9 mouse cellular contexts compared by ENCODE assay signal in genomic region chr3:51156386-51157290, GRCm38 (mm10).
DNase-seq lines count a peak whose midpoint lies in the region; ATAC-seq and TF ChIP-seq lines count a peak whose summit lies in the region.
"Had no signal": no experiment of that assay in that cellular context is flagged by ENCODE, and none has a peak within 500 bp of the region (broad histone marks: within the 10 kb centered on the region; RNA-seq: fewer than 3 reads in every experiment).

No protein-coding gene starts in this region.

- H3K27ac ChIP-seq in ES-Bruce4 (ENCODE audit: insufficient read depth, low read length), result no peak overlapping the region
- no peak overlapping the region for H3K27ac ChIP-seq in heart, embryonic 12.5 days (ENCODE audit: poor library complexity, severe bottlenecking)
- no peak overlapping the region for H3K27ac ChIP-seq in kidney, postnatal 0 days
- H3K27ac ChIP-seq in liver, adult 2 months (replicated peaks; ENCODE audit: insufficient read depth, low read depth, low read length), result peak overlapping the region; percentile 74
- no peak overlapping the region for H3K27ac ChIP-seq in neural tube, embryonic 11.5 days (ENCODE audit: low read depth, low read length)
- H3K27ac ChIP-seq: limb, embryonic 12.5 days had no signal

- no peak for TF ChIP-seq POLR2A in ES-Bruce4 (IDR thresholded peaks at IDR 0.05; ENCODE audit: insufficient read depth, low read length)
- no peak for TF ChIP-seq POLR2A in liver, adult 2 months (IDR thresholded peaks at IDR 0.05; ENCODE audit: extremely low read depth, insufficient read depth, low read length)

- H3K4me3 ChIP-seq in ES-Bruce4 (ENCODE audit: low read depth, low read length), result no peak overlapping the region
- no peak overlapping the region for H3K4me3 ChIP-seq in heart, embryonic 12.5 days
- no peak overlapping the region for H3K4me3 ChIP-seq in kidney, postnatal 0 days (replicated peaks; ENCODE audit: low read depth, low read length)
- H3K4me3 ChIP-seq in liver, adult 2 months (ENCODE audit: insufficient read depth, low read depth, low read length), result no peak overlapping the region
- H3K4me3 ChIP-seq in neural tube, embryonic 11.5 days (ENCODE audit: low read depth, low read length), result no peak overlapping the region
- H3K4me3 ChIP-seq: limb, embryonic 12.5 days had no signal

- H3K4me2 ChIP-seq in heart, embryonic 12.5 days, result peak overlapping the region; percentile 49
- H3K4me2 ChIP-seq in kidney, postnatal 0 days (ENCODE audit: low read length), result no peak overlapping the region
- H3K4me2 ChIP-seq in neural tube, embryonic 11.5 days (ENCODE audit: low read depth), result no peak overlapping the region
- H3K4me2 ChIP-seq: limb, embryonic 12.5 days had no signal

- no peaks in the 10 kb centered on the region for H3K36me3 ChIP-seq in ES-Bruce4 (ENCODE audit: control insufficient read depth, insufficient read depth, low read length, poor library complexity, severe bottlenecking)
- H3K36me3 ChIP-seq in heart, embryonic 12.5 days, result no peaks in the 10 kb centered on the region
- H3K36me3 ChIP-seq in kidney, postnatal 0 days (ENCODE audit: insufficient read depth, low read length), result no peaks in the 10 kb centered on the region
- H3K36me3 ChIP-seq in liver, adult 2 months (ENCODE audit: control insufficient read depth, insufficient read depth, low read length), result no peaks in the 10 kb centered on the region
- H3K36me3 ChIP-seq in neural tube, embryonic 11.5 days (ENCODE audit: control insufficient read depth, insufficient read depth, low read length), result no peaks in the 10 kb centered on the region
- H3K36me3 ChIP-seq: limb, embryonic 12.5 days had no signal

- DNase-seq in c-Kit-negative CD71-positive TER-119-positive erythroid progenitor cells, embryonic 14.5 days (ENCODE audit: low read depth, low spot score), result peak; percentile 78
- peak; percentile 66 for DNase-seq in kidney, postnatal 0 days (ENCODE audit: low spot score)
- DNase-seq in liver, adult 2 months (ENCODE audit: extremely low read depth, low read depth, low spot score), result peak; percentile 98
- peak; percentile 64 for DNase-seq in neural tube, embryonic 11.5 days (ENCODE audit: low spot score)
- DNase-seq in urinary bladder, postnatal 36 days (ENCODE audit: low spot score in 2 of 2), result peak; percentile 16 to 66

- no peaks in the 10 kb centered on the region for H3K9me3 ChIP-seq in ES-Bruce4 (replicated peaks; ENCODE audit: control insufficient read depth, insufficient read depth, low read length, poor library complexity, severe bottlenecking)
- no peaks in the 10 kb centered on the region for H3K9me3 ChIP-seq in heart, embryonic 12.5 days (replicated peaks)
- H3K9me3 ChIP-seq in kidney, postnatal 0 days (replicated peaks; ENCODE audit: low read length), result no peaks in the 10 kb centered on the region
- H3K9me3 ChIP-seq in neural tube, embryonic 11.5 days (ENCODE audit: control insufficient read depth, low read length), result no peaks in the 10 kb centered on the region
- H3K9me3 ChIP-seq: limb, embryonic 12.5 days had no signal

- peaks cover 2% of the 10 kb centered on the region for H3K4me1 ChIP-seq in ES-Bruce4 (ENCODE audit: control insufficient read depth, insufficient read depth, low read length)
- peaks cover 12% of the 10 kb centered on the region for H3K4me1 ChIP-seq in heart, embryonic 12.5 days (replicated peaks)
- no peaks in the 10 kb centered on the region for H3K4me1 ChIP-seq in kidney, postnatal 0 days (replicated peaks; ENCODE audit: insufficient read depth, low read length)
- peaks cover 24% of the 10 kb centered on the region for H3K4me1 ChIP-seq in liver, adult 2 months (ENCODE audit: control insufficient read depth, insufficient read depth, low read length)
- H3K4me1 ChIP-seq in neural tube, embryonic 11.5 days (ENCODE audit: control insufficient read depth, insufficient read depth, low read length), result peaks cover 5% of the 10 kb centered on the region

- no peaks in the 10 kb centered on the region for H3K79me2 ChIP-seq in liver, adult 2 months (ENCODE audit: control insufficient read depth, insufficient read depth, low read length)

- peak; percentile 68 for ATAC-seq in erythroid progenitor cell, adult 5-6 weeks (replicated peaks; ENCODE audit: low FRiP score, poor library complexity, severe bottlenecking)
- ATAC-seq in heart, embryonic 12.5 days (ENCODE audit: insufficient number of reproducible peaks, low FRiP score), result peak; percentile 76; the same call in 1 of the 2 replicates
- peak; percentile 59; the same call in 1 of the 2 replicates for ATAC-seq in kidney, postnatal 0 days (replicated peaks; ENCODE audit: low FRiP score, low read depth)
- peak; percentile 60 for ATAC-seq in neural tube, embryonic 11.5 days (ENCODE audit: insufficient read depth, low FRiP score, low TSS enrichment)

- no peak overlapping the region for H3K9ac ChIP-seq in ES-Bruce4 (ENCODE audit: low read depth, poor library complexity, severe bottlenecking)
- no peak overlapping the region for H3K9ac ChIP-seq in heart, embryonic 12.5 days
- H3K9ac ChIP-seq in kidney, postnatal 0 days (ENCODE audit: low read depth, low read length), result no peak overlapping the region
- H3K9ac ChIP-seq in liver, adult 2 months (ENCODE audit: low read depth, low read length), result 0 out of 2 replicates have a peak overlapping the region, but pooled peaks have one; percentile 4
- H3K9ac ChIP-seq in neural tube, embryonic 11.5 days (ENCODE audit: low read length), result no peak overlapping the region
- H3K9ac ChIP-seq: limb, embryonic 12.5 days had no signal

- peak; percentile 85 for TF ChIP-seq CTCF in ES-Bruce4 (IDR thresholded peaks at IDR 0.05; ENCODE audit: low read depth, low read length)
- peak; percentile 76 for TF ChIP-seq CTCF in kidney, postnatal 0 days (IDR thresholded peaks at IDR 0.05; ENCODE audit: low read depth)
- TF ChIP-seq CTCF in liver, adult 2 months (IDR thresholded peaks at IDR 0.05; ENCODE audit: low read depth, low read length), result peak; percentile 86

- no peak for TF ChIP-seq EP300 in ES-Bruce4 (IDR thresholded peaks at IDR 0.05; ENCODE audit: insufficient read depth, low read depth, low read length)

- WGBS in heart, embryonic 12.5 days, result 33% methylated on average over 20 of the region's 20 CpGs
- 27% methylated on average over 20 of the region's 20 CpGs for WGBS in kidney, postnatal 0 days
- 9% methylated on average over 20 of the region's 20 CpGs for WGBS in liver, adult 2 months
- WGBS in neural tube, embryonic 11.5 days, result 32% methylated on average over 20 of the region's 20 CpGs

- no peaks in the 10 kb centered on the region for H3K27me3 ChIP-seq in ES-Bruce4 (ENCODE audit: control insufficient read depth, insufficient read depth, low read length, poor library complexity, severe bottlenecking)
- H3K27me3 ChIP-seq in heart, embryonic 12.5 days (replicated peaks), result 0 out of 2 replicates have a peak, but pooled peaks cover 2% of the 10 kb centered on the region
- no peaks in the 10 kb centered on the region for H3K27me3 ChIP-seq in kidney, postnatal 0 days (ENCODE audit: insufficient read depth, low read length)
- no peaks in the 10 kb centered on the region for H3K27me3 ChIP-seq in liver, adult 2 months (ENCODE audit: control insufficient read depth, insufficient read depth, low read length)
- H3K27me3 ChIP-seq in neural tube, embryonic 11.5 days (ENCODE audit: control insufficient read depth, insufficient read depth, low read length), result no peaks in the 10 kb centered on the region
- H3K27me3 ChIP-seq: limb, embryonic 12.5 days had no signal

Comparison
In these comparisons a context has a peak if more than half of its experiments do, and no peak if none do; other contexts are left out.
1. DNase-seq: peak in every context shown above with its lines; median percentile 98 in liver, adult 2 months; 78 in c-Kit-negative CD71-positive TER-119-positive erythroid progenitor cells, embryonic 14.5 days; 66 in kidney, postnatal 0 days; 64 in neural tube, embryonic 11.5 days; 41 in urinary bladder, postnatal 36 days.